Mouse (Mus musculus): Measurements from ENCODE around the gene BC034090. TPM values are rescaled to one million over a fixed set of nuclear protein-coding genes. Genes with fewer than 3 reads are reported as not detected.

The BC034090 gene
- polyA plus RNA-seq, 1 experiment from 2014 or later: 3.4 TPM

DNA sequence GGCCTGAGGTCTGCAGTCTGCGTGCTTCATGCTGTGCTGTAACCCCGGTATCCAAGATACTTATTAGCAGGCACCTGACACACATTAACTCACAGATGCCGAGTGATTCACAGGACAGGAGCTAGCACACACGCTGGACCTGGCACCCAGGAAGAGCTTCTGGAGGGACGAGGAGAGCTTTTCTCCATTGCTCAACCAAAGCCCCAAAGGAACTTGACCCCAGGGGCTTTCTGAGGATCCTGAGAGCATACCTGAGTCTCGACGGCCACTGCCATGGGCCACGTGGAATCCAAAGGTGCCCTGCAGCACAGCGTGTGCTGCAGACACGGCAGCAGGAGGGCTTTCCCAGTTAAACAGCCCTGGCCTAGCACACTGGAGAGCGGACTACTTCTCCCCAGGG, 27.9 kb downstream of the BC034090 start:
- Histone ChIP-seq H3K9ac (replicated peaks; ENCODE audit: low read length) (no peak overlapping the region), H3K4me2 (ENCODE audit: low read length) (no peak overlapping the region), H3K9me3 (ENCODE audit: control insufficient read depth, low read length) (no peaks in the 10 kb centered on the region), H3K27me3 (ENCODE audit: control insufficient read depth, insufficient read depth, low read length) (no peaks in the 10 kb centered on the region), H3K4me3 (replicated peaks; ENCODE audit: low read depth, low read length) (no peak overlapping the region), H3K27ac (replicated peaks; ENCODE audit: low read depth, low read length) (no peak overlapping the region), H3K4me1 (ENCODE audit: control insufficient read depth, insufficient read depth, low read length) (peaks cover 47% of the 10 kb centered on the region), H3K36me3 (ENCODE audit: control insufficient read depth, insufficient read depth, low read length) (no peaks in the 10 kb centered on the region)
- 81% methylated on average over 11 of the region's 11 CpGs for WGBS
- DNase-seq (no peak), ATAC-seq (ENCODE audit: low FRiP score, low TSS enrichment) (no peak)

DNA sequence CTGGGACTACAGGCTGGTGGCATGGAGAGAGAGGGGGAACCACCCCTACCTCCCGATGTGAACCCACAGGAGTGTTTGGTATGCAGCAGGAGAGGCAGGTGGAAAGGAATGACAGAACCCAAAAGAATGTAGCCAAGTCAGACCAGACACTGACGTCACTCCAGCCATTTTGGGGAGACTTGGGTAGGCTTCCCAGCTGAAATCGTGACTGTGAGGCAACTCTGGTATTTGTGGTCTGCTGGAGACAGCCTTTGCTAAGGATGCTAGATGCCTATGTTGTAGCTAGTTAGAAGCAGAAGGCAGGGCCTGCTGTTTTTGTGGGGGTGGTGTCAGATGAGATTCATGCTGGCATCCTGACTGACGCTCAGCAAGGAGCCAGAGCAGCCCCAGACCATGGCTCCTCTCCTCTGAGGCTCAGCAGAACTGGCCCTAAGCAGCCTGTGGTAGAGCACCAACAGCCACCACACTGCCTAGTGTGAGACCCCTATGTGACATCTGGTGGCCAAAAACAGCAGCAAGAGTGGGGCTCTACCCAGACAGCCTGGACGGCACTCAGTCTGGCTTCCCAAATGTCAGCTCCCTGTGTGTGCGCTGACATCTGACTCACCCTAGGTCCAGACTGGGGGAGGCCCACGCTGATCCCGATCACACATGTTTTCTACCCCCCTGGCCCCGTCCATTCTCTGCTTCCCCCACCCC, 29.0 kb downstream of the BC034090 start:
- no peak overlapping the region for H3K4me2 ChIP-seq (ENCODE audit: low read length)
- peaks cover 43% of the 10 kb centered on the region for H3K4me1 ChIP-seq (ENCODE audit: control insufficient read depth, insufficient read depth, low read length)
- DNase-seq: no peak
- 61% methylated on average over 9 of the region's 9 CpGs for WGBS
- H3K27me3 ChIP-seq (ENCODE audit: control insufficient read depth, insufficient read depth, low read length): no peaks in the 10 kb centered on the region
- no peak for ATAC-seq (ENCODE audit: low FRiP score, low TSS enrichment)
- H3K9me3 ChIP-seq (ENCODE audit: control insufficient read depth, low read length): no peaks in the 10 kb centered on the region
- H3K27ac ChIP-seq (replicated peaks; ENCODE audit: low read depth, low read length): no peak overlapping the region
- no peak overlapping the region for H3K9ac ChIP-seq (replicated peaks; ENCODE audit: low read length)
- no peak overlapping the region for H3K4me3 ChIP-seq (replicated peaks; ENCODE audit: low read depth, low read length)
- no peaks in the 10 kb centered on the region for H3K36me3 ChIP-seq (ENCODE audit: control insufficient read depth, insufficient read depth, low read length)

DNA sequence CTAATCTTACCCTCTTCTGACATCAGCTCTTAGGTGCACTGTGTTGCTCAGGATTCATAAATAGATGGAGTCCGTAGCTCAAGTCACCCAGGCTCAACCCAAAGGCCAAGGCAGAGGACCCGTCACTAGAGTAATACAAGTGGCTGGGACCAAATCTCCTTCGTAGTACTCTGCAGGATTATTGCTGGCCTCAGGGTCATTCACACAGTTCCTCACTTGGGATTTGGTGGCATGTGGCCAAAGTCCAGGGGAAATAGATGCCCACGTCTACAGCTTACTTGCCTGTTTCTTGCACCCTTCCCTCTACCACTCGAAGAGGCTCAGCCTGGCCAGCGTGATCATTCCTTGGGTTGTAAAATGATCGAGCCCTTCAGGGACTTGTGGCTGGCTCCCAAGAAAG, 30.3 kb downstream of the BC034090 start:
- H3K9ac ChIP-seq (replicated peaks; ENCODE audit: low read length): no peak overlapping the region
- no peaks in the 10 kb centered on the region for H3K9me3 ChIP-seq (ENCODE audit: control insufficient read depth, low read length)
- WGBS: 74% methylated on average over 7 of the region's 7 CpGs
- H3K27me3 ChIP-seq (ENCODE audit: control insufficient read depth, insufficient read depth, low read length): no peaks in the 10 kb centered on the region
- no peak for ATAC-seq (ENCODE audit: low FRiP score, low TSS enrichment)
- no peak overlapping the region for H3K27ac ChIP-seq (replicated peaks; ENCODE audit: low read depth, low read length)
- H3K36me3 ChIP-seq (ENCODE audit: control insufficient read depth, insufficient read depth, low read length): no peaks in the 10 kb centered on the region
- H3K4me1 ChIP-seq (ENCODE audit: control insufficient read depth, insufficient read depth, low read length): peaks cover 43% of the 10 kb centered on the region
- H3K4me3 ChIP-seq (replicated peaks; ENCODE audit: low read depth, low read length): no peak overlapping the region
- 0 out of 2 replicates have a peak overlapping the region, but pooled peaks have one; percentile 28 for H3K4me2 ChIP-seq (ENCODE audit: low read length)
- DNase-seq: no peak

DNA sequence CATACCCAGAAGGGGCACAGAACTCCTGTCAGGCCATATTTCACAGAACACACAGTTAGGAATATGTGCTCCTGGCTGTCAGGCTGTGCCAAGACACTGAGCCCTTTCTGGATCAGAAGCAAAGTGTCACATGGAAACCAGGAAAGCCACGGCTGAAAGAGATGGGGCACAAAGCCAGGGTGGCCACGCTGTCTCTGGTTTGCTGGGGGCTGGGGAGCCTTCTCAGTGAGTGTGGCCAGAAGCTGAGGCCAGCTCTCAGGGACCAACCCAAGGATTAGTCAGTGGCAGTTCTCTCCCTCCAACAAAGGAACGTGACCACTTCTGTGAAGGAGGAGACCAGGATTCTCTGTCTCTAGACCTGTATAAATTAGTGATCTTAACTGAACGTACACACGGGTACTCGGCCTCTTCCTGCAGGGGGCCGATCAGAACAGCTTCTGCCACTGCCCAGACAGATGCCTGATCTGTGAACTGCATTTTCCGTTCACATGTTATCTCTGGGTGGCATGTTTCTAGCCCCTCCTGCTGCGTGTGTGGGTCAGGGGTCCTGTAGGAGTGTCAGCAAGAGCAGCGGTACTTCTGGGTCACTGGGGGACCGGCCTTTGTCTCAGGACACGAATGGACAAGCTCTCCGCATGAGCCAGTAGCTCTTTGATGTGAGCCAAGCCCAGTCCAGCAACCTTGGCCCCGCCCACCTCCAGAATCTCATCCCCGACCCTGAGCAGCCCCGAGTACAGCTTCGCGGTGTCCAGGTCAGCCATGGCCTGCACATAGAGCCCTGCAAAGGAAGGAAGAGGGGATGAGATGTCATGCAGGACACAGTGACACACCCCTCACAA, 31.1 kb downstream of the BC034090 start:
- Histone ChIP-seq H3K9me3 (ENCODE audit: control insufficient read depth, low read length) (no peaks in the 10 kb centered on the region), H3K36me3 (ENCODE audit: control insufficient read depth, insufficient read depth, low read length) (no peaks in the 10 kb centered on the region), H3K4me2 (ENCODE audit: low read length) (peak overlapping the region; percentile 28), H3K9ac (replicated peaks; ENCODE audit: low read length) (peak overlapping the region; percentile 40), H3K4me3 (replicated peaks; ENCODE audit: low read depth, low read length) (no peak overlapping the region), H3K27ac (replicated peaks; ENCODE audit: low read depth, low read length) (peak overlapping the region; percentile 71), H3K27me3 (ENCODE audit: control insufficient read depth, insufficient read depth, low read length) (no peaks in the 10 kb centered on the region), H3K4me1 (ENCODE audit: control insufficient read depth, insufficient read depth, low read length) (peaks cover 43% of the 10 kb centered on the region)
- ATAC-seq (ENCODE audit: low FRiP score, low TSS enrichment) (peak; percentile 9), DNase-seq (peak; percentile 58)
- WGBS: 3% methylated on average over 18 of the region's 18 CpGs

DNA sequence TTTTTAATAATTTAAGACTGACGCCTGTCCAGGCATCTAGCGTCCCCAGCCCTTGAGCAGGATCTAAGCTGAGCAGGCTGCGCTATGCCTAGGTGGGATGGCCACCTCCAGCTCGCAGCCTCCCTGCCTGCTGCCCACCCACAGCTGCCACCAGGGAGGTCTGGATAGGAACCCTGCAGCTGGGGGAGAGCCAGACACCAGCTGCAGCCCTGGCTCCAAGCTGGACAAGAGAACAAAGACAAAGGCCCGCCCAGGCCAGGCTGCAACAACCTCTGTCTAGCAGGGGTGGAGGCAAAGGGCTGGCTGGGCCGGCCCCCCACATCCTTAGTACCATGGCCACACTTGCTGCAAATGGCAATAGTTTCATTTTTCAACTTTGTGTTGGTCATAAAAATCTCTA, 31.8 kb downstream of the BC034090 start:
- no peak overlapping the region for H3K4me2 ChIP-seq (ENCODE audit: low read length)
- WGBS: 2% methylated on average over 6 of the region's 6 CpGs
- no peaks in the 10 kb centered on the region for H3K9me3 ChIP-seq (ENCODE audit: control insufficient read depth, low read length)
- peaks cover 3% of the 10 kb centered on the region for H3K36me3 ChIP-seq (ENCODE audit: control insufficient read depth, insufficient read depth, low read length)
- H3K4me3 ChIP-seq (replicated peaks; ENCODE audit: low read depth, low read length): no peak overlapping the region
- ATAC-seq (ENCODE audit: low FRiP score, low TSS enrichment) (peak; percentile 53), DNase-seq (peak; percentile 67)
- peaks cover 43% of the 10 kb centered on the region for H3K4me1 ChIP-seq (ENCODE audit: control insufficient read depth, insufficient read depth, low read length)
- peak overlapping the region; percentile 71 for H3K27ac ChIP-seq (replicated peaks; ENCODE audit: low read depth, low read length)
- H3K9ac ChIP-seq (replicated peaks; ENCODE audit: low read length): peak overlapping the region; percentile 36; the same call in 1 of the 2 replicates
- H3K27me3 ChIP-seq (ENCODE audit: control insufficient read depth, insufficient read depth, low read length): no peaks in the 10 kb centered on the region

DNA sequence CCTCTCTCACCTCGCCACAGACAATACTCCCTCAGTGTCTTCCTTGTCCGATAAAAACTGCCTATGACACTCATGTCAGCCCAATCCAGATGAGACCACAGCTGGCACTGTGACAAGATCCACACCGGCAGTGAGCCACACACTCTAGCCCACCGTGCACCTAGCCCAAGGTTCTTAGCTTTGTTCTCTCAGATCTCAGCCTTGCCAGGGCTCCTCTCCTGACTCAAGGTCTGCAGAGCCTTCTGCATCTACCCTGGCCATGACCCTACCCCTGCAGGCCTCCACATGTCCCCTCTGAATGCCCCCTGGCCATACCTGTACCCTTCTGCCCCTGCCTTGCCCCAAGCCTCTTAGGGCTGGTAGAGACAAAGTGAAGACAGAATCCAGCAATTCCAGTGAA, 32.2 kb downstream of the BC034090 start:
- peak overlapping the region; percentile 36; the same call in 1 of the 2 replicates for H3K9ac ChIP-seq (replicated peaks; ENCODE audit: low read length)
- peaks cover 41% of the 10 kb centered on the region for H3K4me1 ChIP-seq (ENCODE audit: control insufficient read depth, insufficient read depth, low read length)

DNA sequence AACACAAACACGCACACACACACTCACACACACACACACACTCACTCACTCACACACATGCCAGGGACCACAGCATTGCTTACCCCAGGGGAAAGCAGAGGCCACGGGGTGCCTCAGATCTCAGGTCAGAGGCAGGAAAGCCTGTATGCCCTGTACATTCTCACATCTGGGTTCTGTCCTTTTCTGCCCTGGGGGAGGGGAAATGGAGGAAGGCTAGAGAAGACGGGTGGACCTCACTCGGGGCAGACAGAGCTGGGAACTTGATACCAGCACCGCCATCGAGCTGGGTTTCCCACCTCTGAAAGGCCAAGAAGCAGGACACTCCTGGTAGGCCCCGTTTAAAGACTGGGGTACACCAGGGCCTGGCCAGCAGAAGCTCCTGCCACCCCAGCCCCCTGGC, 33.2 kb downstream of the BC034090 start:
- Histone ChIP-seq H3K27ac (replicated peaks; ENCODE audit: low read depth, low read length) (no peak overlapping the region), H3K4me3 (replicated peaks; ENCODE audit: low read depth, low read length) (no peak overlapping the region), H3K36me3 (ENCODE audit: control insufficient read depth, insufficient read depth, low read length) (peaks cover 16% of the 10 kb centered on the region), H3K9ac (replicated peaks; ENCODE audit: low read length) (no peak overlapping the region), H3K9me3 (ENCODE audit: control insufficient read depth, low read length) (no peaks in the 10 kb centered on the region), H3K27me3 (ENCODE audit: control insufficient read depth, insufficient read depth, low read length) (no peaks in the 10 kb centered on the region), H3K4me2 (ENCODE audit: low read length) (no peak overlapping the region), H3K4me1 (ENCODE audit: control insufficient read depth, insufficient read depth, low read length) (peaks cover 35% of the 10 kb centered on the region)
- WGBS: 60% methylated on average over 7 of the region's 7 CpGs
- no peak for ATAC-seq (ENCODE audit: low FRiP score, low TSS enrichment)
- DNase-seq: no peak

More for the DNA sequence above, 32.2 kb downstream of the BC034090 start:
- Histone ChIP-seq H3K36me3 (ENCODE audit: control insufficient read depth, insufficient read depth, low read length) (peaks cover 8% of the 10 kb centered on the region), H3K27ac (replicated peaks; ENCODE audit: low read depth, low read length) (peak overlapping the region; percentile 71), H3K27me3 (ENCODE audit: control insufficient read depth, insufficient read depth, low read length) (no peaks in the 10 kb centered on the region), H3K9me3 (ENCODE audit: control insufficient read depth, low read length) (no peaks in the 10 kb centered on the region), H3K4me3 (replicated peaks; ENCODE audit: low read depth, low read length) (no peak overlapping the region), H3K4me2 (ENCODE audit: low read length) (no peak overlapping the region)
- WGBS: 41% methylated on average over 4 of the region's 4 CpGs
- DNase-seq (peak; percentile 49), ATAC-seq (ENCODE audit: low FRiP score, low TSS enrichment) (peak; percentile 25; the same call in 1 of the 2 replicates)

DNA sequence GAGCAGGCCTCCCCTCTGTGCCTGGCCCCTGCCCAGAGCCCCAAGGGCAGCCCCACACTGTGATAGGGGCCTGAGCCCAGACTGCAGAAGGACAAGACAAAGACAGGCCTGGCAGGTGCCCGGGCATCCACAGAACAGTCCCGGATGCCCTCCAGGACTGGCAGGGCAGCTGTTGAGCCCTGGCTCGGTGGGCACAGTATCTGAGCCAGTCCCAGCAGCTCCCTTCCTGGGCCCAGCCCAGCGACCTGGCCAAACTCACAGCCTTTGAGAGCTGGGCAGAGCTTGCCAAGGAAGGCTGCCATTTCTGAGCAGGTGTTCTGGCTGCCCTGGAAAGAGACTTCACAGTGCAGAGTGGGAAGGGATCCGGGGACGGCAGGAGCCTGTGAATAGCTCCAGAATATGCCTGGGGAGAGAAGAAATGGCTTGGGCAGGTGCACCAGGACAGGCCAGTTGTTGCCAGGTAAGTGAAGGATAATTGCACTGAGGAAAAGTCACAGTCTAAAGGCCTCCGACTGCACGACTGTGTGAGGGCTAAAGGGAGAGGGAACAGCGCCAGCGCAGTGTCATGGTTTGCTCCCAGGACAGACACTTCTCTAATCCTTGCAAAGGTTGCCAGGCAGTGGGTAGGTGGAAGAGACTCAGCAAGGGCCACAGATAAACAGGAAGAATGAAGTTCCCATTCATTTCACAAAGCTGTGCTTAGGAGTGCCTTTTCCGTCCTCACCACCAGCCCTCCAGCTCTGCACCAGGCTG, 34.1 kb downstream of the BC034090 start:
- H3K4me2 ChIP-seq (ENCODE audit: low read length): no peak overlapping the region
- 67% methylated on average over 11 of the region's 11 CpGs for whole genome bisulfite sequencing
- peak; percentile 40 for DNase-seq
- no peak overlapping the region for H3K4me3 ChIP-seq (replicated peaks; ENCODE audit: low read depth, low read length)
- no peak for ATAC-seq (ENCODE audit: low FRiP score, low TSS enrichment)
- no peak overlapping the region for H3K9ac ChIP-seq (replicated peaks; ENCODE audit: low read length)
- peaks cover 41% of the 10 kb centered on the region for H3K4me1 ChIP-seq (ENCODE audit: control insufficient read depth, insufficient read depth, low read length)
- peaks cover 17% of the 10 kb centered on the region for H3K36me3 ChIP-seq (ENCODE audit: control insufficient read depth, insufficient read depth, low read length)
- no peaks in the 10 kb centered on the region for H3K27me3 ChIP-seq (ENCODE audit: control insufficient read depth, insufficient read depth, low read length)
- peak overlapping the region; percentile 45 for H3K27ac ChIP-seq (replicated peaks; ENCODE audit: low read depth, low read length)
- no peaks in the 10 kb centered on the region for H3K9me3 ChIP-seq (ENCODE audit: control insufficient read depth, low read length)
